Mouse (Mus musculus) kidney, postnatal 14 days (tissue): Measurements from ENCODE around the gene Crybg2.

Experiments
- DNase-seq: peaks from one replicate; pipeline ENCODE4 v3.0.0; 2022; ENCODE audit warnings: mixed read lengths

Gene Crybg2

DNA sequence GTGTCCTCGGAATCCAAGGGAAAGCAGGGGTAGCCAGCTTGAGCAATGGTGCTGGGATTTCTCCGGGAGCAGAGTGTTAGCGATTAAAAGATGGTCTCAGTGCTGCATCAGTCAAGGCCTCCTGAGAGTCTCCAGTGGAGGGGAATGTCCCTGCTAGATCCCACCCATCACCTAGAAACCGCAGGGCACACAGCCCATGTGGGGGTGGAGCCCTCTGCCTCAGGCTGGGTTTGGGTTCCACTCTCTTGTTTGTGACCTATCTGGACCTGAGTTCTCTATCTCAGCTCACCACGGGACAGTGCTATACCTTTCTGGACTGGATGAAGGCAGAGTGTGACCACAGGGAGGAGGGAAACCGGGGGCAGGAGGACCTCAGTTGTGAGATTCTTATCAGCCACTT is 1.7 kb upstream of the Crybg2 start:
- DNase-seq, result no peak

DNA sequence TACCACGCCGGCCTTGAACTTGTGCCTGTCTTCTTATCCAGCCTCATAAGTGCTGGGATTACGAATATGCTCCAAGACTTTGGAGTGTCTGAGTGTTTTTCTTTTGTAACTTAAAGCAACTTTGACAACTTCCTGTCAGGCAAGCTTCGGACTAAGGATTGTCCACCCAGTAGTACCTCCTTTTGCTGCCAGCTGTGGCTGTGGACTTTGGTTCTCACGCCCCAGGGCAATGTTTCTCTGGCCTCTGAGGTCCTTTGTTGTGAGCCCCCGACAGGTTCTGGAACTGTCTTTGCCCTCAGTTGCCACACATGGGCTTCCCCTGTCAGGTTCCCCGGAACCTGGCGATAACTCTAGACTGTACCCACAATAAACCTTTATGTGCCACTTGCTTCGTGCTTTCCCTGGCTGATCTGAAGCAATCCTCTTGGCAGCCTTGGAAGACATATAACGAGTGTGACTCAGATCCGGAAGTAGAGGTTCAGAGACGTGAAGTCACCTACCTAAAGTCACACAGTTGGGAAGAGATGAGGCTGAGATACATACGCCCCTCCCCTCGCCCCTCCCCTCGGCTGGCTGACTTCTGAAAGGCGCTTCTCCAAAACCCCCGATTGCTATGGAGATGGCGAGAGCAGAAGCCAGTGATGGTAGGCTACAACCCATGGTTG is 683 bp downstream of the Crybg2 start:
- DNase-seq, result peak; percentile 27

DNA sequence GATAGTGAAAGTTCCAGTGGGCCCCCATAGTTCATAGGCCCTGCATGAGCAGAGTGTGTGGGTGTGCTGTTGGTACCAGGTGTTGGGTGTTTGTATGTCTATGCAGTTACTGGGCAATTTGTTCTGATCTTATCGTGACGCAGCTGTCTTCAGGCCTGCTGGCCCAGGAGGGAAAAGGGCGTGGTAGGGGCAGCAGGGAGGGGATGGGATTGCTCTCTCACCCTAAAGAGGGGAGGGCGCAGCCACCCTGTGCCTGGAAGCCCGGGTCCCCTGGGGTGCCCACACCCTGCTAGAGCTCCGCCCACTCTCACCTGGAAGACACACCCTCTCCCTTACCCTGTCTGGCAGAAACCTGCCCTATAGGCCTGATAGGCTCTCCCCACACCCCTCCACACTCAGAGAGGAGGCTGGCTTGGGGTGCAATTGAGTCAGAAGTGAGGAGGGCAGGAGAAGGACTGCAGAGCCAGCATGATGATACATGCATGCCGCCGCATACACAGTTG is 1.4 kb downstream of the Crybg2 start:
- DNase-seq, result no peak

DNA sequence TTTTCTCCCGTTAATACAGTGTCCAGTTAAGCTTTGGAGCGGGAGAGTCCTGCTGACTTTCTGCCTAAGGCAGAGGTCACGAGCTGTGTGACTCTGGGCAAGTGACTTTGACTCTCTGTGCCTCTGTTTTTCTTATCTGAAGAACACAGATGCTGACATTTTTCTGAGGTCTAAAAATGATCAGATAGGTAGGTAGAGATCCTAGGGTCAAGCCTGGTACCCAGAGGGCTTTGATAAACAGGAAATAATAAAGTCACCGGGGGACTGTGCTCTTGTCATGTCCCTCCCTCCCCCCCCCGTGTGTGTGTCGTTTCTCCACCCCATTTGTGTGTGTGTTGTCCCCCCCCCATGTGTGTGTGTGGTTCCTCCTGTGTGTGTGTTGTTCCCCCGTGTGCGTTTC is 1.9 kb downstream of the Crybg2 start:
- no peak for DNase-seq

DNA sequence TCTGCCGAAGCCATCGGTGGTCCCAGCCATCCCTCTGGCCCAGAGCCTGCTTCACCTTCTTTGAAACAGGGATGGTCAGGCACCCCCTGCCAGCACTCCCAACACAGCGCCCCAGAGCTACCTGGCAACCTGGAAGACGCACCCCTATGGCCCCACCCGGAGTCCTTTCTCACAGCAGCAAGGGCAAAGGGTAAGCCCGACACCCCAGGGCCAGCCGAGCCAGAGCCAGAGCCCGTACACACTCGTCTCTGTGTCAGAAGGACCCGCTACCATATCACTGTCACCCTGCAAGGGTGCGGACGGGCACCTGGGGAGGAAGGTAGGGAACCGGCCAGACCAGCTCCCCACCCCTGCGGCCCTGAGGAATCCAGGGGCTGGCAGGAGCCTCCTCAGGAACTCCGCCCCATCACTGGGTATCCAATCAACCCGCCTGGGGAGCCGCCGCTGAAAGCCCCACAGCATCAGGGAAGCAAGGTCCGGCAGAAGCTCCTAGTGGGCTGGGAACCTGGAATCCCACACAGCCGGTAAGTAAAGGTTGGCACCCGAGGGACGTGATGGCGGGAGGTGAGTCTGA is 4.9 kb downstream of the Crybg2 start:
- DNase-seq, result peak; percentile 19

DNA sequence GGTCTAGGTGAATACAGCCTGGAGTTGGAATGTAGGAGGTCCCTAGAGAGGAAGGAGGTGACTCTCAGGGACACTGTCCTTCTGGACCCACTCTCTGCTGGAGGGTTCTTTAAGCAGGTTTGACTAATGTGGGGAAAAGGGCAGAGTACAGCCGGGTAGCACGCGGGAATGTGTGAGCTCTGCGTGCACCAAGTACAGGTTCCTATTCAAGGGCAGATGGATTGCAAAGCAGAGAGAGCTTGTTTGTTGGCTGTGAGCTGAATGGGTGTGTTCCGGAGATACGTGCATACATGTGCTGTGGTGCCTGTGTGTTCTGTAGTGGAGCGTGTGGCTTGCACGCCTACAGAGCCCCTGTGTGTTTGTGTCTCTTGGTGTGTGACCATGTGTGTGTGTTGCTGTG is 6.8 kb downstream of the Crybg2 start:
- DNase-seq, result peak; percentile 57

DNA sequence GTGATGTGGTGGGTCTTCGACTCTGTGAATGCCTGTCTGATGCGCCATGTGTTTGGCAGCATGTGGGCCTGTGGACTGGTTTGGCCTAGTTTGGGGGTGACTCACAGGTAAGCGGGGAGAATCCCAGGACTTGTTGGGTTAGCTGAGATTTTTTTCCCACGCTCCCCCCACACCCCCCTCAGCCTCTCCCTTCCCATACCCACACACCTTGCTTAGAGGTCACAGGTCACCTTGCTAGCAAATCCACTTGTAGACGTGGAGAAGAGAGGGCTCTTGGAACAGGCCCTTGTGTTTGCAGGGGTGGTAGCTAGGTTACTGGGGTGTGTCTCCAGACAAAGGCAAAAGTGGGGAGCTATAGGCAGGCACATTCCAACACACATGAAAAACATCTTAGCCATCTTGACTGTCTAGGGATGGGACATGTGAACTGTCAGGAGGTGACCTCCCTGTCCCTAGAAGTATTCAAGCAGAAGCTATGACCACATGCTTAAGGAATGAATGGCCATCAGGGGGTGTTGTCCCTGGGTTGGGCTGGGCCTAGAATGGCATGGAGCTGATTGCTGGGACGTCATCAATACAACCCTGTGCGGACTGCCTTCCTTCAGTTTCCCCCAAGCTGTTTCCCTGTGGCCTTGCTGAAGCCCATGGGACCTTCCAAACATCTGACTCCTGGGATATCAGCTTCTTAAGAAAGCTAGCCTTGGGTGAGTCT is 7.4 kb downstream of the Crybg2 start:
- DNase-seq, result no peak

DNA sequence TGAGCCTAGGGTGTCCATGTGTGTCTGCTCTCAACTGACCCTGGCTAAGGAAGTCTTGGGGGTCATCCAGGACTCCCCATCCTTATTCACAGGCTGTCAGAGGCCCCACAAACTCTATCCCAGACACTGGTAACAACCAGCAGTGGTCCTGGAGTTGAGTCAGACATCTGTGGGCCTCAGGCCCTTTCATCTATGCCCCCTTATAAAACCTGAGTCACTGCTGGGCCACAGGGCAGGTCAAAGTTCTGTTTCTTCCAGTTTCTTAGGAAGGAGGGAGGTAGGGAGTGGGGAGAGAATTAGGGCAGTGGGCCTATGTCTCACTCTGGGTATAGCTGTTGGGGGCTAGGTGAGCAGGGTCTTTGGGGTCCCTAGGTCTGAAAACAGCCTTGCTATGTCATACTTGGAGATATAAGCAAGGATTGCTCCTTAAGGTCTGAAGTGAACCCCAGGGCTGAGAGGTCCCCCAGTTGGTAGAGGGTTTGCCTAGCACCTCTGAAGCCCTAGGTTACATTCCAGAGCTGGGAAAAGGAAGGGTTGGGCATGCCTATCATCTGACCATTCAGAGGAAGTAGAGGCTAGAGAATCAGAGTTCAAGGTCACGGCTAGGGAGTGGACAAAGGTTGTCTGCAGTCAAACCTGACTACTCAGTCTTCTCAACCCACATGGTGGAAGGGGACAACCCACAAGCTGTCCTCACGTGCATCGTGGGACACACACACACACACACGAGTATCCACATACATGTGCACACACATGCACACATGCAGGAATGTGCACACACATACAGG is 8.4 kb downstream of the Crybg2 start:
- no peak for DNase-seq

DNA sequence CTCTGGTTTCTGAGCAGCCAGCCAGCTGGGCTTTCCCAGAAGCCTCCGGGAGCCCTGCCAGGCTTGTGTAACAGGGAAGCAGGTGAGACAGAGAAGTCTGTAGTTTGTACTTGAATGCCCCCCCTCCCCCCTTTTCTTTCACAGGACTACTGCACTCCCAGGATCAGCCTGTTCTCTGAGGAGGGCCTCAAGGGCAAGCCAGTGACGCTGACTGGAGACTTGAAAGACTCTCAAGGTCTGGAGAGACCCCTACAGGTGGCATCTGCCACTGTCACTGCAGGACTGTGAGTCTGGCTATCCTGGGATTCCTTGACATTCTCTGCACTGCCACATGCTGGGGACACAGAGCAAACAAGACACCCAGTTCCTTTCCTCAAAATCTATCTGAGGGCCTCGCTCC is 18.1 kb downstream of the Crybg2 start:
- peak; percentile 82 for DNase-seq

DNA sequence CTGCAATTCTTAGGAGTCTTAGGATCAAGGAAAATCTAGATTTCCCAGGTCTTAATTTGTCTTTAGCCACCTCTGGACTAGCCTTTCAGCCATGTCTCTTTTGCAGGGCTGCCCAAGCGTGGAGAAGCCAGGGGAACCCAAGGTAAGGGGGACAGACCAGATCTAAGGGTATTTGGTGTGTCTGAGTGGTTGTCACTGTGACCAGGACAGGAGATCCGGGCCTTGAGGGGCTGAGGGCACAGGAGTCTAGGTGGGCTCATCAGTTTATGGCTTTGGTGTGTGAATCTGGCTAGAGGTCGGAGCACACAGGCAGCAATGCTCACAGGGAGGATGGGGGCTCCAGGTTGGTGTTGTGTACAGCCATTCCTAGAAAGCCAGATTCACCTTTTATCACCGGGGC is 20.1 kb downstream of the Crybg2 start:
- no peak for DNase-seq

DNA sequence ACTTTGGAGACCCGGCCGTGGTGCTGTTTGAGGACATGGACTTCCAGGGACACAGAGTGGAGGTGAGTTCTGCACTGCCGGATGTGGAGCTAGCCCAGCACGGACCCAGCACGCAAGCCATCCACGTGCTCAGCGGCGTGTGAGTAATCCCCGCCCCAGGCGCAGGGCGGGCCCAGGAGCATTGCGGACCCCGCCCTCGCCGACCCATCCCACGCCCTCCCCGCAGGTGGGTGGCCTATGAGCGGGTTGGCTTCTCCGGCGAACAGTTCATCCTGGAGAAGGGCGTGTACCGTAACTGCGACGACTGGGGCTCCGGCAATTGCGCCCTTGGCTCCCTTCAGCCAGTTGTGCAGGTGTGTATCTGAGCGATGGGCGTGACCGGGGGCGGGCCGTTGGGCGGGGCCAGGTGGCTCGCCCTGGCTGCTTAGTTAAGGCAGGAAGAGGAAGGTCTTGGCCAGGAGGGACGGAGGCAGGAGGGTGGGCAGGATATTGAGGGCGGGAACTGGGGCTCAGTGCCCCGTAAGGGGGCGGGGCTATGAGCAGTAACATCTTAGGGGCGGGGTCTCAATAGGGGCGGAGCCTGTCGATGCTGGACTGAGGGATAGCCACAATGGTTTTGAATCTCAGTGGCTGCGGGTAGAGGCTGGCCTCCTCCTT is 21.2 kb downstream of the Crybg2 start:
- DNase-seq, result peak; percentile 88

DNA sequence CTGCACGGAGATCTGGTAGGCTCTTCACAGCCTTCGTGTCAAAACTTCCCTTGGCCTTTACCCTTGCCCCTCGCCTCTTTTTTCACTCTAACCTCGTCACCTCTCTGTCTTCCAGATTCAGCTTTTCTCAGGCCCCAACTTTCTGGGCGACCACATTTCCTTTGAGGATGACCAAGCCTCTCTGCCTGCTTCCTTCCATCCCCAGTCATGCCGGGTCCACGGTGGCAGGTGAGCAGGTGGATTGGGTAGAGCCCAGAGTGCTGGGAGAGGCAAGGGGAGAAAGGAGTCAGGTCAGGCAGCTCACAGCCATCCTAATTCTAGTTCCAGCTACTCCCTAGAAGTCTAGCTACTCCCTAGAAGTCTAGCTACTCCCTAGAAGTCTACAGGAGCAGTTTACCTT is 21.8 kb downstream of the Crybg2 start:
- DNase-seq, result no peak

DNA sequence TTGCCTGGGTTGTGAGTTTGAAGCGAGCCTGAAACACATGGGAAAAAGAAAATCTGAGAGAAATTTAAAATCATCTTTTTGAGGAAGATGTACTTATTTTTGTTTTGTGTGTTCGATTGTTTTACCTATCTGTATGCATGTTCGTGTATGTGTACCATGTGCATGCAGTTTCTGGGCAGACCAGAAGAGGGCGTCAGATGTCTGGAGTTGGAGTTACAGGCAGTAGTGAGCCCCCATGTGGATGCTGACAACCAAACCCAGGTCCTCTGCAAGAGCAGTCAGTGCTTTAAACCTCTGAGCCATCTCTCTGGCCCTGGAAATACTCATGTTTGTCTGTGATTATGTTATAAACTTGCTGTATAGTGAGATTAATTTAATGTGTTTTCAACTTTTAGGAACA is 24.4 kb downstream of the Crybg2 start:
- no peak for DNase-seq

DNA sequence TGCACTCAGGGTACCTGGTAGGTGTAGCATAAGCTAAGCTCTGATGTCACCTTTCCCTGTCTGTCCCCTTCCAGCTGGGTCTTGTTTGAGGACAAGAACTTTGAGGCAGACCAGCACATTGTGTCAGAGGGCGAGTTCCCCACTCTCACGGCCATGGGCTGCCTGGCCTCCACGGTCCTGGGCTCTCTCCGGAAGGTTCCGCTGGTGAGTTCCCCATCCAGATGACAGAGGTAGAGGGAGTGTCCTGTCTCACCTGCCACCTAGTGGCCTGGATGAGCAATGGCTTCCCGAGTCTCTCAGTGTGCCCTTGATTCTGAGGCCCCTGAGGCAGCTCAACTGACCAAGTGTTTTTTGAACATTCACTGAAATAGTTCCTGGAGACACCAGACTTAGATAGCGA is 26.8 kb downstream of the Crybg2 start:
- peak; percentile 63 for DNase-seq

DNA sequence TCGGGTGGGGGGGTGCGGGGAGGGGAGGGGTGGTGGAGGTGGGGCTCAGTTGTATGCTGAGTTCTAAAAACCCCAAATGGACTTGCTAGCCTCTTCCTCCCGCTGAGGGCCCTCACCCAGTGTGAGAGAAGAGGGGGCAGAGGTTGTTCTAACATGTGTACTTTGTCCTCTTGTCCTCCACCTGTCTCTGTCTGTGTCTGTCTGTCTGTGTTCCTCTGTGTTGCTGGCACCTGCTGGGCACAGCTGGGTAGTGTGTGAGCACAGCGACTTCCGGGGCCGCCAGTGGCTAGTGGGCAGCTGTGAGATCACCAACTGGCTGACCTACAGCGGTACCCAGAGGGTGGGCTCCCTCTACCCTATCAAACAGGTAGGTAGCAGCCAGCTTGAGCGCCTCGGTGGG is 28.4 kb downstream of the Crybg2 start:
- no peak for DNase-seq

DNA sequence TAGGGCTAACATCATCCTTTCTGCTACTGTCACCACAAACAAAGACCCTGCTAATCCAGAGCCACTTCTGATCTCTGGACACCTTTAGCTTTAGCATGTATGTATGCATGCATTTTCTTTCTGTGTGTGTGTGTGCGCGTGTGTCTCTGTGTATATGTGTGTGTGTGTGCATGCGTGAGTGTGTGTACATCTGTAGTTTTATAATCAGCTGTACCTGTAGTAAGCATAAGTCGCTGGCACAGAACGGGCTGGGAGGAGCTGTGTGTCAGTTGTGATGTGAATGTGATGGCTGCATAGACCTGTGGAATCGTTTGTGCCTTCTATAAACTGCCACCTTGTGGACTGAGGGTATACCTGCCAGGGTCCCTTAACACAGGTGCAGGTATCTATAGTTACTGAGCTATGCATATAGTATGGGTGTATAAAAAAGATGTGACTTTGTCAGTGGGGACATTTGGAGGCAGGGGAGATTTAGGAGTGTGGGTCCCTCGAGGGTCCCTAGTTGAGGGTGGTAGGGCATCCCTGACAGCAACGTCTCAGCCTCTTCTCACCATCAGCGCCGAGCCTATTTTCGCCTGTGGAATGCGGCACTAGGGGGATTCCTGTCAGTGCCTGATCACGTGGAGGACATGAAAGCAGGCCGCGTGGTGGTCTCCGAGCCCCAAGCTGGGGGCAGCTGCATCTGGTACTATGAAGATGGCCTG is 30.1 kb downstream of the Crybg2 start:
- DNase-seq, result no peak

DNA sequence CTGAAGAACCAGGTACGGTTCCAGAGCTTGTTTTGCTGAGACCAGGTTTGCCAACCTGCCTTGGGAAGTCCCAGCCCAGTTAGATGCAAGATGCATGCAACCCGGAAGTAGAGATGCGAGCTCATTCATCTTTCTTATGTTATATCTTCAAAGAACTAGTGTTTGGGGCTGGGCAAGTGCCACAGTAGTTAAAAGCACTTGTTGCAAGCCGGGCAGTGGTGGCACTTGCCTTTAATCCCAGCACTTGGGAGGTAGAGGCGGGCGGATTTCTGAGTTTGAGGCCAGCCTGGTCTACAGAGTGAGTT is 30.6 kb downstream of the Crybg2 start:
- no peak for DNase-seq

DNA sequence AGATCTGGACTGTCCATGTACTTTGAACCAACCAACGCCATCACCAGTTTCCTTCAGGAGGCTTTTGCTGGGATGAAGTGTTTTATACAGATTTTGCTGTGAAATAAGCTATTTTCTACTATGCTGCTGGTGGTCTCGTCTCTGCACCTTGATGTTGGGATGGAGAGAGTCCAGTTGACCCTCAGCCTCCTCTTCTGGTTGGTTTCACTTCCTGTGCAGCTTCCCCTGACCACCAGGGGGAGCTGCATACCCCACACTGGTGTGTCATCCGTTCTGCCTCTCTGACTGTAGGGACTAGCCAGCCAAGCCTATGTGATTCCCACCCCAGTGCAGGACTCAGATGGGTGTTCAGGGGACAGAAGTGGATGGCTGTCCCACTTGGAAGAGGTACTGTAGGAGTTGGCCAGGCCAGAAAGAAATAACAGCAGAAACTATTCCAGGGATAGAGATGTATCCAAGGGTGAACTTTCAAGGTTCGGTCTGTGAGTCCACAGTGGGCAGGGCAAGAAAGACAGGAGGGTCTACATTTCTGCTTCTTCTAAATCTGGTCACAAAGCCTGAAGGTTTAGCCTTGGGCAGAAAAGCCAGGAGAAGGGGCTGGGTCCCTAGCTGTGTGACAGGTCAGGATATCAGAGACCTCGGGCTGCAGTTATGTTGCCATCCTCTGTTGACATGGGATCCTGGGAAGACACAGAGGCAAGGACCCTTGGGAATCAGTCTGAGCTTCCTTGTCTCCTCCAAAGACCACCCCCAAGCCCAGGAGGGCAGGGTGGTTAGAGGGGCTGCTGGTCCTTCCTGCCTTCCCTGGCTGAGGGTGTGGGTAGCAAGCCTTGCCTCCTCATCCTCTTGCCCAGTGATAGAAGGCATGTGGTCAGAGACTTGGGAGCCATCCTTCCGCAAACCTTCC is 32.0 kb downstream of the Crybg2 start:
- peak; percentile 56 for DNase-seq

DNA sequence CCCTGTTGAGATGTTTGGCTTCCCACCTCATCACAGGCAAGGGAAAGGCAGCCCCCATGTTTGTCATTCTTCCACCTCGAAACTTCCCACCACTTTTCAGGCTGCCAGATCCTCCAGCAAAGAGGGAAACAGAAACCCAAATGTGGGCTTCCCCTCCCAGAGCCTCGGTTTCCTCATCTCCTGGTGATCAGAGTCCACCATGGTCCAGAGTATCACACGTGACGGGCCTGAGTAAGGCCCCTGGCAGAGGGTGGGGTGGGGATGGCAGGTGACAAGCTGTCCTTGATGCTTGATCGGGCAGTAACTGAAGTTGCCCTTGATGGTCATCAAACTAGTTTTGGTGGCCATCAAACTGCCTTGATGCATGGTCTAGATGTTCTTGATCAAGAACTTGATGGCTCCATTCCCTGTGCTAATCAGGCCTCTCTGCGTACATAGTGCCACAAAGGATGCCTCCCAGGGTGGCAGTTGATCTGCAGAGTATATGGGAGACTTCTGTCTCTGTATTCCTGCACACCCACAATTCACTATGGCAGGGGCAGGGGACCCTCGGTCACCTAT is 33.5 kb downstream of the Crybg2 start:
- no peak for DNase-seq

DNA sequence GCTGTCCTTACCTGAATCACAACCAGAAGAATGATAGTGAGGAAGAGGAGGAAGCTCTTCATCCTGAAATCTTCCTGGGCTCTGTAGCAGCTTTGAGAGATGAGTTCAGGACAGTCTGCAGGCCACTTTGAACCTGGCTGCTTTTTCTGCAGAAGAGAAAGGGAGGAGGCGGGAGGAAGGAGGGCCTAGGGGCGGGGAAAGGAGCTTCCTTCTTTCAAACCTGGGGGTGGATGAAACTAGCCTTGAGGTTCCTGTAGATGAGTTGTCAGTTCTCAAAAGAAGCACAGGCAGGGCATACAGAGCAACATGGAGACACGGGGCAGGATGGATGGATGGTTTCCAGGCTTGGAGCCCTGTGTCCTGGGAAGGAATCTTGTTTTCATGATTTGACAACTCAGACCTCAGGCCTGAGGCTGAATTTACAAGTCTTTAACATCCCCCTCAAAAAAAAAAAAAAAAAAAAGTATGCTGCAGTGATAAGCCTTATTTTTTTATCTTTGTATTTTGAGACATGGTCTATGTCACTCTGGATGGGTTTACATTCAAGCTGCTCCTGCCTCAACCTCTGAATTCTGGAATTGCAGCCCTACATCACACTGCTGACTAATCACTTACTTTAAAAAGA is 34.4 kb downstream of the Crybg2 start, which contains the start of gene Cd52:
Cd52 (minus strand) TSS at position 160 of the 625 bp plus-strand sequence.
- no peak for DNase-seq
